Mouse (Mus musculus): ENCODE measurements around the gene Zfp609.

GRCm38 (mm10) chr9:65850203-65850602, 22.8 kb upstream of the Zfp609 start:
- no peak for TF ChIP-seq CTCF (IDR thresholded peaks at IDR 0.05; ENCODE audit: low read depth, low read length)
- no peak for TF ChIP-seq EP300 (IDR thresholded peaks at IDR 0.05; ENCODE audit: insufficient read depth, low read depth, low read length)

Measured in ES-Bruce4 (cell line).